Mouse (Mus musculus) thymus, postnatal 14 days (tissue): ENCODE results near the gene Prelid1.

Source experiments
- DNase-seq: peaks from one replicate; pipeline ENCODE4 v3.0.0; 2021

Prelid1 gene

GRCm38 (mm10) chr13:55335701-55336100, 15.4 kb downstream of the Prelid1 start:
- DNase-seq: no peak

- no peak for DNase-seq
These were observed 17.2 kb downstream of the Prelid1 start for GRCm38 (mm10) chr13:55337341-55337975.

GRCm38 (mm10) chr13:55338131-55339054, 18.1 kb downstream of the Prelid1 start:
- DNase-seq: no peak

DNA sequence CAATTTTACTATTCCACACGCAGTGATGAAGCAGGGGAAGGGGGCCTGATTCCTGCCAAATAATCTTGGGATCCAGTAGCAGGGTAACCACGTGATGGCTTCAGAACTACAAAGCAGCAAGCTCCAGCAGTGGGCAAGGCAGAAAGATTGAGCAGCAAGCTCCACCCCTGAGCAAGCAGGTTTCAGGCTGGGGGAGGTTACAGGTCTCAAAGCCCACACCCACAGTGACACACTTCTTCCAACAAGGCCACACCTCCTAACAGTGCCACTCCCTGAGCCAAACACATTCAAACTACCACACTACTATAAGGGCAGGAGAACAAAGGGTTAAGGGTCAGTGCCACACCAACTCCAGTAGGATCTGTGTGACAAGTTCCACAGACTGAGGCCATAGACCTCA, 19.0 kb downstream of the Prelid1 start:
- no peak for DNase-seq

DNA sequence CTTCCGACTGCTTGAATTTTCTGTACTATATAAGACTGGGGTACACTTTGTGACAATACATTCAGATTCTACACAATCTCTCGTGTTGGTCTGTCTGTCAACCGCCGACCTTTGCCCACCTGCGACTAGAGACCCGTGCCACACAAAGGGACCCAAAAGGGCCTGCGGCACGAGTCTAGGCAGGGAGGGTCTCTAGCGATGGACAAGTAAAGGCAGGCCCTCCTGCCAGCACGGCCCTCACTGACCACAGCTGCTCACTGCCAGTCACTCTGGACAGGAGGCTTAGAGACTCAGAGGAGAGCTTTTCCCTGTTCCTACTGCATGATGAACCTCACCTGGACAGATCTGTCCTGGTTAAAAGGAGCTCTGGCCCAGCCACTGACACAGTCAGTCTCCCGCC, 22.2 kb downstream of the Prelid1 start:
- no peak for DNase-seq

- DNase-seq: no peak
These were observed 24.0 kb downstream of the Prelid1 start for GRCm38 (mm10) chr13:55344286-55344685.

DNA sequence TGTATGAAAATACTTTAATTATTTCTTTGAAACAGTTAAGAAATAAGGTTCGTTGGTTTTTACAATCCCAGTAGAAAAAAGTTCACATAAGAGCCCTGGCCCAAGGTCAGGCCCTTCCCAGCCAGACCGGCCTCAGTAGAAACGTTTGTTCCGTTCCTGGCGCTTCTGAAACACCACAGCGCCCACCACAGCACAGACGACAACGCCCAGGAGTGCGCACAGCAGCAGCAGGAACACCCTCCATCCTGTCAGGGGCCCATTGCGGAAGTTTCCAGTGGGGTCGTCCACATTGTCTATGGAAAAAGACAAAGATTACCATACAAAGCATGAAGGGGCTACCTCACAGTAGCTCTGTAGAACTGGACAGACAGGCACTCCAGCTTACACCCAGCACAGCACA, 26.4 kb downstream of the Prelid1 start:
- no peak for DNase-seq

DNA sequence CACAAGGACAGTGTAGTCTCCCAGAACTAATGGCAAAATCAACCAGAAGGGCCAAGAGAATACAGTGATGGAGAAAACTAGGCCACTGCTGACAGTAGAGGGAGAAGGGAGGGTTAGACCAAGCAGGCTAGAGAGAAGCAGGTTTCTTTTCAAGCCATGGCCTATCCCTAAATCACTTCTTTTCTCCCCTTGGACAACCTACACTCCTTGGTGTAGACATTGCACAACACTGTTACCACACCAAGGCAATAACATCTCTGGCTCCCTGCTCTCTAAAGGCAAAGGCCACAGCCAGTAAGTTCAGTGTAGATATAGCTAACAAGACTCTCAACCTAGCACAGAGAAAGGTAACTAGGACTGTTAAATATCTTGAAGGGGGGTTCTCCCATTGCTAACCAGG, 40.8 kb downstream of the Prelid1 start:
- no peak for DNase-seq

DNA sequence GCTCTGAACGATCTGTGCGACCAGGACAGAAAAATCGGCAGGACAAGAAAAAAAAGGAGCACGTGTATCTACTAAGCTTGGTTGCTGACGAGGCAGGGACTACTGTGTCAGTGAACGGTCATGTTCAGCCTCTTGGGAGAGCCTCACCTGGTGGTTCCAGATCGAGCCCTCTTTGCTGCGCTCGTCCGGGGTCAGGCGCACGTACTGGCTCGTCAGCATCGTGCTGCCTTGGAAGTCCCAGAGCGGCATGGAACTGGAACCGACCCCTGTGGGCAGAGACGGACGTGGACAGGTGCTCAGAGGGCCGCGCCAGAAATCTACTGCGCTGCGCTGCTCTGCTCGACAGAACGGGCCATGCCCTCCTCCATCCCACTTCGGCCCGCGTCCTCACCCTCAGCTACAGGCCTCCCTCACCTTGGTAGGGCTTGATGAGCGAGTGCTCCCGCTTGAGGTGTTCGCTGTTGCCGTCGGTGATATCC, 41.7 kb downstream of the Prelid1 start:
- peak; percentile 52 for DNase-seq

- DNase-seq: peak; percentile 93
These were observed 42.3 kb downstream of the Prelid1 start, which contains the start of gene Lman2 for GRCm38 (mm10) chr13:55362453-55363060. Lman2 (minus strand) TSS chr13:55362783.

- DNase-seq: peak; percentile 56
These were observed 48.1 kb downstream of the Prelid1 start for GRCm38 (mm10) chr13:55368401-55368800.

GRCm38 (mm10) chr13:55369531-55370114, 49.3 kb downstream of the Prelid1 start, which contains the start of gene Rgs14:
Rgs14 (plus strand) TSS chr13:55369732.
- DNase-seq: peak; percentile 90

DNA sequence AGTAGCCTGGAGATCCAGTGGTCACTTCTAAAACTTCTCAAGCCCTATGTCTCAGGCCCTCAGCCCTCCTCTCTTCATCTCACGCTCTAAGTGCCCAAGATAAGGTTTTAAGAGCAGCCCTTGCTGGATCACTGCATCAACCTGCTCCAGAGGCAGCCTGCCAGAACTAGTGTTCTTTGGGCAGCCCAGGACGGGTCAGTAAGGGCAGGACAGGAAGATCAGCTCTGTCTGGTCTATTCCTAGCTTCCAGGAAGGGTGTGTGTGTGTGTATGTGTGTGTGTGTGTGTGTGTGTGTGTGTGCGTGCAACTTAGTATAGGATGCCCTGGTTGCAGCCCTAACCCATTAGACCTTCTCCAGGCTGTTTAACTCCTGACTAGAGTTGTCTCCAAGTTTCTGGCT, 49.9 kb downstream of the Prelid1 start:
- DNase-seq: peak; percentile 24

GRCm38 (mm10) chr13:55371007-55371681, 50.8 kb downstream of the Prelid1 start:
- peak; percentile 53 for DNase-seq

- DNase-seq: no peak
These were observed 51.4 kb downstream of the Prelid1 start for GRCm38 (mm10) chr13:55371740-55372139.

DNA sequence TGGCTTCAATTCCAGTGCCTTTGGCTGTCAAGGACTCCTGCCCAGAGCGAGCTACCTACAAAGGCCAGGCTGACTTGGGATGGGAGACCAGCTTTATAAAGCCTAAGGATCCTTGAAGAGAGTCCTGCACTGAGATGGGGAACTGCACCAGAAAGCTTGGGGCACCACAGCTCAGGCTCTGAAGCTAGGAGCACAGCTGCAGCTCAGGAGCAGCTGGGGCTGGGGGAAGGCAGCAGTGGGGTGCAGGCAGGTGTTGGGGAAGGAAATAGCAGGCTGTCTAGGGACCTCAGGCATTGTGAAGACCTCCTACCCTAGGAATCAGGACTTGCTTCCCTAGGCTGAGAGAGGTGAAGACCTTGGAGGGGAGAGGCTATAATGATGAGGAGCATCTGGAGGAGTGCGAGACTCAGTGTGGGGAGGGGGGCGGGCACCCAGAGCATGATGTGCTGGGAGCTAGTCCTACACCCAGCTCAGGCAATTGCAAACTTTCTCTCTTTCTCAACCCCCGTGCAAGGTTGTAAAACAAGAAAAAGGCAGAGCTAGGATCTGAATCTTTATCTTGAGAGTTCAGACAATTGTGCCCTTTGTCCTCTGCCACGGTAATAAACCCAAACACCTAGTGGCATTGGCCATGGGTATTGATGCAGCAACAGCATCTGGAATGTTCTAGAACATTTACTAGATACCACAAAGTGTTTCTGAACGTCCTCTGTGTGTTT, 54.1 kb downstream of the Prelid1 start:
- DNase-seq: peak; percentile 84
